Mouse (Mus musculus): Measurements from ENCODE around the gene Gsta3. TPM values are rescaled to one million over a fixed set of nuclear protein-coding genes. Genes with fewer than 3 reads are reported as not detected.

Gsta3 gene
- polyA plus RNA-seq (2012; rRNA removed; ENCODE audit: low replicate concordance) = 34.4 and 91.8 TPM in 2 replicates

GRCm38 (mm10) chr1:21239911-21240898, at the start of gene Gsta3:
Gene Gsta3, plus strand, starts transcription at chr1:21240589.

GRCm38 (mm10) chr1:21218489-21218919, 21.9 kb upstream of the Gsta3 start, which contains the start of gene Tmem14a:
Gene Tmem14a, plus strand, starts transcription at chr1:21218575.

Other genes with a start within 250 kb of the Gsta3 start
- 12.5 and 18.3 TPM in 2 replicates for gene Tram2, start 161.4 kb upstream of the Gsta3 start, polyA plus RNA-seq (2012; rRNA removed; ENCODE audit: low replicate concordance)
- gene Tmem14a, start 22.0 kb upstream of the Gsta3 start, polyA plus RNA-seq (2012; rRNA removed; ENCODE audit: low replicate concordance) = 7.6 and 11.0 TPM in 2 replicates
- gene Khdc1a, start 109.1 kb downstream of the Gsta3 start, polyA plus RNA-seq (2012; rRNA removed; ENCODE audit: low replicate concordance) = 0.66 TPM in 1 of 2 replicates, not detected in the other
- 0.18 TPM in 1 of 2 replicates, not detected in the other for gene Khdc1c, start 127.7 kb downstream of the Gsta3 start, polyA plus RNA-seq (2012; rRNA removed; ENCODE audit: low replicate concordance)
- 0.12 TPM in 1 of 2 replicates, not detected in the other for gene Khdc1b, start 143.0 kb downstream of the Gsta3 start, polyA plus RNA-seq (2012; rRNA removed; ENCODE audit: low replicate concordance)